Mouse (Mus musculus) neural tube, embryonic 12.5 days (tissue): ENCODE data around the gene Tfdp2. TPM values are rescaled to one million over a fixed set of nuclear protein-coding genes. Genes with fewer than 3 reads are reported as not detected.

ENCODE experiments used
- ATAC-seq: fragments of 200-750 bp; cut with Nextera tagmentation; 2 replicates; pipeline ENCODE4 v1.8.0; 2017; ENCODE audit warnings: low read depth, mild to moderate bottlenecking, moderate TSS enrichment, moderate library complexity; ENCODE audit not compliant: low FRiP score
- H3K27ac ChIP-seq: fragments of 300-500 bp; sonication (generic); 2 replicates; pipeline ENCODE4 v1.5.1; 2016
- H3K27me3 ChIP-seq: fragments of 300-500 bp; sonication (generic); replicated peaks from 2 replicates; pipeline ENCODE4 v1.6.1; 2016; ENCODE audit warnings: mild to moderate bottlenecking
- H3K36me3 ChIP-seq: fragments of 300-500 bp; sonication (generic); 2 replicates; pipeline ENCODE4 v1.6.1; 2016; ENCODE audit warnings: mild to moderate bottlenecking
- H3K4me1 ChIP-seq: fragments of 300-500 bp; sonication (generic); 2 replicates; pipeline ENCODE4 v1.6.1; 2016
- H3K4me2 ChIP-seq: fragments of 300-500 bp; sonication (generic); replicated peaks from 2 replicates; pipeline ENCODE4 v1.6.1; 2016; ENCODE audit warnings: mild to moderate bottlenecking
- H3K4me3 ChIP-seq: fragments of 300-500 bp; sonication (generic); 2 replicates; pipeline ENCODE4 v1.5.1; 2016
- H3K9ac ChIP-seq: fragments of 300-500 bp; sonication (generic); 2 replicates; pipeline ENCODE4 v1.6.1; 2016; ENCODE audit warnings: mild to moderate bottlenecking
- H3K9me3 ChIP-seq: fragments of 300-500 bp; sonication (generic); 2 replicates; pipeline ENCODE4 v1.6.1; 2016; ENCODE audit warnings: mild to moderate bottlenecking
- WGBS: fragments of 180-500 bp; shearing (Covaris S2); methylation state at CpG from one replicate; pipeline ENCODE4 v1.1.7; 2016; 5-methylcytosine and 5-hydroxymethylcytosine counted together
- polyA plus RNA-seq: library from polyadenylated mRNA; unstranded; fragments of >200 nt; fragmentation: Nextera tagmentation; extraction: Ambion mirVana; gene quantifications from 2 replicates; pipeline ENCODE4 v1.2.1, GENCODE M21; 2016

The Tfdp2 gene
- polyA plus RNA-seq, 1 experiment from 2014 or later: 57.8 TPM

GRCm38 (mm10) chr9:96267559-96267948 lies 71.5 kb downstream of the Tfdp2 start:
- Histone ChIP-seq H3K9me3 (no peaks in the 10 kb centered on the region), H3K27me3 (no peaks in the 10 kb centered on the region), H3K36me3 (no peaks in the 10 kb centered on the region), H3K4me2 (no peak overlapping the region), H3K4me3 (no peak overlapping the region), H3K4me1 (no peaks in the 10 kb centered on the region), H3K9ac (no peak overlapping the region), H3K27ac (no peak overlapping the region)
- ATAC-seq: no peak
- WGBS: 83% methylated on average over 1 of the region's 1 CpGs

- Histone ChIP-seq H3K36me3 (no peaks in the 10 kb centered on the region), H3K4me1 (no peaks in the 10 kb centered on the region), H3K27me3 (no peaks in the 10 kb centered on the region), H3K4me2 (no peak overlapping the region), H3K9me3 (no peaks in the 10 kb centered on the region), H3K27ac (no peak overlapping the region), H3K9ac (no peak overlapping the region), H3K4me3 (no peak overlapping the region)
- no peak for ATAC-seq
- WGBS: 93% methylated on average over 2 of the region's 2 CpGs
Measured at GRCm38 (mm10) chr9:96269726-96270125, 73.7 kb downstream of the Tfdp2 start.

- Histone ChIP-seq H3K4me3 (no peak overlapping the region), H3K9me3 (no peaks in the 10 kb centered on the region), H3K27ac (no peak overlapping the region), H3K9ac (no peak overlapping the region), H3K4me1 (no peaks in the 10 kb centered on the region), H3K4me2 (no peak overlapping the region), H3K36me3 (no peaks in the 10 kb centered on the region), H3K27me3 (no peaks in the 10 kb centered on the region)
- ATAC-seq: no peak
Measured at GRCm38 (mm10) chr9:96275543-96275942, 79.5 kb downstream of the Tfdp2 start.

- no peaks in the 10 kb centered on the region for H3K36me3 ChIP-seq
Measured at GRCm38 (mm10) chr9:96281497-96281896, 85.4 kb downstream of the Tfdp2 start.

GRCm38 (mm10) chr9:96282082-96282481 lies 86.0 kb downstream of the Tfdp2 start:
- Histone ChIP-seq H3K27ac (no peak overlapping the region), H3K4me2 (no peak overlapping the region), H3K4me3 (no peak overlapping the region), H3K4me1 (no peaks in the 10 kb centered on the region), H3K9ac (no peak overlapping the region), H3K9me3 (no peaks in the 10 kb centered on the region), H3K27me3 (no peaks in the 10 kb centered on the region), H3K36me3 (no peaks in the 10 kb centered on the region)
- 85% methylated on average over 3 of the region's 3 CpGs for WGBS
- ATAC-seq: no peak

More at GRCm38 (mm10) chr9:96281497-96281896, 85.4 kb downstream of the Tfdp2 start:
- ATAC-seq: no peak
- Histone ChIP-seq H3K4me1 (no peaks in the 10 kb centered on the region), H3K27me3 (no peaks in the 10 kb centered on the region), H3K27ac (no peak overlapping the region), H3K4me3 (no peak overlapping the region), H3K9me3 (no peaks in the 10 kb centered on the region), H3K4me2 (no peak overlapping the region), H3K9ac (no peak overlapping the region)
- WGBS: 69% methylated on average over 3 of the region's 3 CpGs

- no peaks in the 10 kb centered on the region for H3K27me3 ChIP-seq
- H3K4me3 ChIP-seq: no peak overlapping the region
- no peak overlapping the region for H3K9ac ChIP-seq
- no peaks in the 10 kb centered on the region for H3K9me3 ChIP-seq
- WGBS: 57% methylated on average over 1 of the region's 1 CpGs
- peaks cover 4% of the 10 kb centered on the region; the same call in 1 of the 2 replicates for H3K36me3 ChIP-seq
- ATAC-seq: no peak
- no peaks in the 10 kb centered on the region for H3K4me1 ChIP-seq
- H3K4me2 ChIP-seq: no peak overlapping the region
- no peak overlapping the region for H3K27ac ChIP-seq
Measured at GRCm38 (mm10) chr9:96284916-96285315, 88.8 kb downstream of the Tfdp2 start.

- Histone ChIP-seq H3K36me3 (peaks cover 22% of the 10 kb centered on the region), H3K4me2 (no peak overlapping the region), H3K4me1 (no peaks in the 10 kb centered on the region), H3K4me3 (no peak overlapping the region), H3K27ac (no peak overlapping the region), H3K27me3 (no peaks in the 10 kb centered on the region), H3K9ac (no peak overlapping the region), H3K9me3 (no peaks in the 10 kb centered on the region)
- no peak for ATAC-seq
- 98% methylated on average over 7 of the region's 7 CpGs for WGBS
Measured at GRCm38 (mm10) chr9:96292144-96292543, 96.1 kb downstream of the Tfdp2 start.

GRCm38 (mm10) chr9:96299324-96300008 lies 103.4 kb downstream of the Tfdp2 start:
- Histone ChIP-seq H3K36me3 (peaks cover 56% of the 10 kb centered on the region), H3K27ac (no peak overlapping the region), H3K4me1 (no peaks in the 10 kb centered on the region), H3K9me3 (no peaks in the 10 kb centered on the region), H3K27me3 (no peaks in the 10 kb centered on the region), H3K4me3 (no peak overlapping the region), H3K4me2 (no peak overlapping the region), H3K9ac (no peak overlapping the region)
- WGBS: 96% methylated on average over 3 of the region's 3 CpGs
- no peak for ATAC-seq

GRCm38 (mm10) chr9:96308816-96309215 lies 112.7 kb downstream of the Tfdp2 start:
- no peaks in the 10 kb centered on the region for H3K27me3 ChIP-seq
- H3K4me3 ChIP-seq: no peak overlapping the region
- H3K9me3 ChIP-seq: no peaks in the 10 kb centered on the region
- WGBS: 50% methylated on average over 3 of the region's 3 CpGs
- no peak overlapping the region for H3K9ac ChIP-seq
- H3K4me1 ChIP-seq: no peaks in the 10 kb centered on the region
- H3K4me2 ChIP-seq: no peak overlapping the region
- no peak overlapping the region for H3K27ac ChIP-seq
- ATAC-seq: no peak
- peaks cover 49% of the 10 kb centered on the region for H3K36me3 ChIP-seq

GRCm38 (mm10) chr9:96312074-96312473 lies 116.0 kb downstream of the Tfdp2 start:
- Histone ChIP-seq H3K9ac (no peak overlapping the region), H3K4me3 (no peak overlapping the region), H3K9me3 (no peaks in the 10 kb centered on the region), H3K27ac (no peak overlapping the region), H3K27me3 (no peaks in the 10 kb centered on the region), H3K36me3 (peaks cover 48% of the 10 kb centered on the region), H3K4me2 (no peak overlapping the region), H3K4me1 (no peaks in the 10 kb centered on the region)
- 95% methylated on average over 3 of the region's 3 CpGs for WGBS
- ATAC-seq: no peak

- Histone ChIP-seq H3K9me3 (no peaks in the 10 kb centered on the region), H3K4me2 (no peak overlapping the region), H3K36me3 (peaks cover 46% of the 10 kb centered on the region), H3K4me1 (no peaks in the 10 kb centered on the region), H3K9ac (no peak overlapping the region), H3K4me3 (no peak overlapping the region), H3K27me3 (no peaks in the 10 kb centered on the region), H3K27ac (no peak overlapping the region)
- ATAC-seq: no peak
- 95% methylated on average over 5 of the region's 5 CpGs for WGBS
Measured at GRCm38 (mm10) chr9:96319333-96319732, 123.3 kb downstream of the Tfdp2 start.

- Histone ChIP-seq H3K4me2 (no peak overlapping the region), H3K4me1 (no peaks in the 10 kb centered on the region), H3K9me3 (no peaks in the 10 kb centered on the region), H3K27ac (no peak overlapping the region), H3K36me3 (peaks cover 36% of the 10 kb centered on the region), H3K4me3 (no peak overlapping the region), H3K27me3 (no peaks in the 10 kb centered on the region), H3K9ac (no peak overlapping the region)
- WGBS: 89% methylated on average over 6 of the region's 6 CpGs
- no peak for ATAC-seq
Measured at GRCm38 (mm10) chr9:96320551-96320980, 124.5 kb downstream of the Tfdp2 start.

GRCm38 (mm10) chr9:96322411-96323152 lies 126.5 kb downstream of the Tfdp2 start:
- no peak for ATAC-seq
- peaks cover 25% of the 10 kb centered on the region for H3K36me3 ChIP-seq

More at GRCm38 (mm10) chr9:96322411-96323152, 126.5 kb downstream of the Tfdp2 start:
- Histone ChIP-seq H3K27me3 (no peaks in the 10 kb centered on the region), H3K4me2 (no peak overlapping the region), H3K4me3 (no peak overlapping the region), H3K9me3 (no peaks in the 10 kb centered on the region), H3K4me1 (no peaks in the 10 kb centered on the region), H3K9ac (no peak overlapping the region), H3K27ac (no peak overlapping the region)
- 90% methylated on average over 15 of the region's 15 CpGs for WGBS
